Mouse (Mus musculus) liver, embryonic 14.5 days (tissue): Measurements from ENCODE around the gene Olfr464. TPM values are rescaled to one million over a fixed set of nuclear protein-coding genes. Genes with fewer than 3 reads are reported as not detected.

Source experiments
- ATAC-seq: fragments of 200-750 bp; cut with Nextera tagmentation; 2 replicates; pipeline ENCODE4 v1.8.0; 2017; ENCODE audit warnings: moderate number of reproducible peaks, mild to moderate bottlenecking, moderate library complexity; ENCODE audit not compliant: insufficient read depth
- DNase-seq, 3 experiments: peaks; one replicate each; pipeline ENCODE4 v3.0.0-alpha.2; 2012 to 2013; ENCODE audit warnings: low read depth in 3 of 3, low spot score in 3 of 3
- H3K27ac ChIP-seq: fragments of 300-500 bp; sonication (generic); 2 replicates; pipeline ENCODE4 v1.5.1; 2014; ENCODE audit warnings: moderate library complexity, mild to moderate bottlenecking, control low read depth, inconsistent platforms
- H3K27me3 ChIP-seq: fragments of 300-500 bp; sonication (generic); 2 replicates; pipeline ENCODE4 v1.6.1; 2014; ENCODE audit warnings: mild to moderate bottlenecking, low read length, moderate library complexity; ENCODE audit not compliant: control insufficient read depth, insufficient read depth
- H3K36me3 ChIP-seq: fragments of 300-500 bp; sonication (generic); replicated peaks from 2 replicates; pipeline ENCODE4 v1.6.1; 2014; ENCODE audit warnings: low read depth; ENCODE audit not compliant: control insufficient read depth, insufficient read depth
- H3K4me1 ChIP-seq, 2 experiments: fragments of 200-500 bp in 1 of 2; fragments of 300-500 bp in 1 of 2; sonication (generic) in 1 of 2; replicated peaks; 2 replicates each; pipeline ENCODE4 v1.6.1; 2012 to 2014; ENCODE audit warnings: antibody characterized with exemption in 1 of 2, inconsistent platforms in 1 of 2, low read length in 1 of 2; ENCODE audit not compliant: control insufficient read depth in 2 of 2, insufficient read depth in 2 of 2
- H3K4me2 ChIP-seq: fragments of 300-500 bp; sonication (generic); 2 replicates; pipeline ENCODE4 v1.6.1; 2014; ENCODE audit warnings: low read depth, mild to moderate bottlenecking, control low read depth, moderate library complexity
- H3K4me3 ChIP-seq, 2 experiments: fragments of 200-500 bp in 1 of 2; fragments of 300-500 bp in 1 of 2; sonication (generic) in 1 of 2; 2 replicates each; pipeline ENCODE4 v1.5.1; 2012 to 2014; ENCODE audit warnings: low read depth in 2 of 2, low read length in 2 of 2, mild to moderate bottlenecking in 2 of 2, control low read depth in 1 of 2, inconsistent platforms in 1 of 2, moderate library complexity in 1 of 2; ENCODE audit not compliant: insufficient read depth in 1 of 2
- H3K9ac ChIP-seq: fragments of 300-500 bp; sonication (generic); replicated peaks from 2 replicates; pipeline ENCODE4 v1.6.1; 2014; ENCODE audit warnings: mild to moderate bottlenecking, control low read depth, moderate library complexity
- H3K9me3 ChIP-seq: fragments of 300-500 bp; sonication (generic); 2 replicates; pipeline ENCODE4 v1.6.1; 2016; ENCODE audit warnings: low read length, mixed read lengths; ENCODE audit not compliant: control insufficient read depth
- CTCF ChIP-seq: IDR thresholded peaks from 2 replicates; pipeline ENCODE4 v1.5.1; 2016; ENCODE audit warnings: antibody characterized with exemption, low read depth, control low read depth
- EP300 ChIP-seq: IDR thresholded peaks from 2 replicates; pipeline ENCODE4 v1.6.1; 2016; ENCODE audit warnings: antibody characterized with exemption, low read depth
- WGBS: fragments of 180-500 bp; shearing (Covaris S2); extraction: QIAGEN DNeasy Blood & Tissue Kit; methylation state at CpG from one replicate; pipeline ENCODE4 v1.1.7; 2014; ENCODE audit not compliant: insufficient replicate concordance; 5-methylcytosine and 5-hydroxymethylcytosine counted together
- polyA plus RNA-seq, 2 experiments: library from polyadenylated mRNA; depleted of rRNA in 1 of 2; stranded (reverse) in 1 of 2; unstranded in 1 of 2; fragments of >200 nt; fragmentation: Nextera tagmentation in 1 of 2; extraction: Ambion mirVana in 1 of 2; gene quantifications; 2 replicates each; pipeline versions ENCODE4 v1.2.1 to v1.2.3; 2012 to 2014

Gene Olfr464
- polyA plus RNA-seq, 2 experiments = not detected

- Histone ChIP-seq H3K36me3 (no peaks in the 10 kb centered on the region), H3K27ac (no peak overlapping the region), H3K9me3 (no peaks in the 10 kb centered on the region), H3K27me3 (no peaks in the 10 kb centered on the region), H3K4me2 (no peak overlapping the region), H3K9ac (no peak overlapping the region), H3K4me3 (no peak overlapping the region), H3K4me1 (no peaks in the 10 kb centered on the region)
- peak; percentile 65 for TF ChIP-seq CTCF
- no peak for TF ChIP-seq EP300
- 24% methylated on average over 5 of the region's 5 CpGs for WGBS
- ATAC-seq (no peak), DNase-seq (peak in 1 of 3 experiments; percentile 9)
Observed at GRCm38 (mm10) chr11:87883493-87883892, 37.3 kb downstream of the Olfr464 start.

GRCm38 (mm10) chr11:87881714-87882113 lies 39.1 kb downstream of the Olfr464 start:
- no peaks in the 10 kb centered on the region for H3K36me3 ChIP-seq
- TF ChIP-seq EP300 = no peak
- TF ChIP-seq CTCF = no peak
- DNase-seq (no peak), ATAC-seq (no peak)
- H3K4me3 ChIP-seq = no peak overlapping the region
- WGBS = 40% methylated on average over 4 of the region's 4 CpGs
- no peaks in the 10 kb centered on the region for H3K27me3 ChIP-seq
- H3K9ac ChIP-seq = no peak overlapping the region
- no peak overlapping the region for H3K4me2 ChIP-seq
- no peak overlapping the region for H3K27ac ChIP-seq
- no peaks in the 10 kb centered on the region for H3K9me3 ChIP-seq
- H3K4me1 ChIP-seq = no peaks in the 10 kb centered on the region

GRCm38 (mm10) chr11:87879826-87880225 lies 40.9 kb downstream of the Olfr464 start:
- Histone ChIP-seq H3K9ac (no peak overlapping the region), H3K27ac (no peak overlapping the region), H3K4me1 (no peaks in the 10 kb centered on the region), H3K9me3 (no peaks in the 10 kb centered on the region), H3K4me3 (no peak overlapping the region), H3K27me3 (no peaks in the 10 kb centered on the region), H3K4me2 (no peak overlapping the region), H3K36me3 (no peaks in the 10 kb centered on the region)
- WGBS = 66% methylated on average over 9 of the region's 9 CpGs
- ATAC-seq = no peak
- TF ChIP-seq EP300 = no peak
- TF ChIP-seq CTCF = no peak
- no peak for DNase-seq

GRCm38 (mm10) chr11:87875436-87875835 lies 45.3 kb downstream of the Olfr464 start, which contains the start of gene Epx:
Epx (minus strand) TSS chr11:87875536.
- no peaks in the 10 kb centered on the region for H3K9me3 ChIP-seq
- no peak within 1 kb of the TSS for H3K4me2 ChIP-seq
- DNase-seq (no peak), ATAC-seq (no peak)
- no peaks in the 10 kb centered on the region for H3K4me1 ChIP-seq
- TF ChIP-seq EP300 = no peak
- TF ChIP-seq CTCF = no peak
- H3K27ac ChIP-seq = no peak within 1 kb of the TSS
- 65% methylated on average over 6 of the region's 6 CpGs for WGBS
- H3K9ac ChIP-seq = no peak within 1 kb of the TSS
- H3K4me3 ChIP-seq = no peak within 1 kb of the TSS
- no peaks in the 10 kb centered on the region for H3K27me3 ChIP-seq
- H3K36me3 ChIP-seq = no peaks in the 10 kb centered on the region

GRCm38 (mm10) chr11:87871766-87872165 lies 49.0 kb downstream of the Olfr464 start:
- H3K36me3 ChIP-seq = no peaks in the 10 kb centered on the region
- H3K4me3 ChIP-seq = no peak overlapping the region
- TF ChIP-seq EP300 (no peak), CTCF (no peak)
- no peaks in the 10 kb centered on the region for H3K4me1 ChIP-seq
- DNase-seq (no peak), ATAC-seq (no peak)
- 51% methylated on average over 8 of the region's 8 CpGs for WGBS
- H3K9me3 ChIP-seq = no peaks in the 10 kb centered on the region
- H3K4me2 ChIP-seq = no peak overlapping the region
- H3K9ac ChIP-seq = no peak overlapping the region
- no peaks in the 10 kb centered on the region for H3K27me3 ChIP-seq
- no peak overlapping the region for H3K27ac ChIP-seq

- Histone ChIP-seq H3K9me3 (no peaks in the 10 kb centered on the region), H3K27me3 (no peaks in the 10 kb centered on the region), H3K9ac (no peak overlapping the region), H3K27ac (no peak overlapping the region), H3K4me3 (no peak overlapping the region), H3K4me1 (no peaks in the 10 kb centered on the region), H3K36me3 (no peaks in the 10 kb centered on the region), H3K4me2 (no peak overlapping the region)
- ATAC-seq (no peak), DNase-seq (no peak)
- no peak for TF ChIP-seq CTCF
- no peak for TF ChIP-seq EP300
- WGBS = 55% methylated on average over 2 of the region's 2 CpGs
Observed at GRCm38 (mm10) chr11:87870096-87870495, 50.7 kb downstream of the Olfr464 start.
